Mouse (Mus musculus): Measurements from ENCODE around the gene Pcp4. TPM values are rescaled to one million over a fixed set of nuclear protein-coding genes. Genes with fewer than 3 reads are reported as not detected.

Gene Pcp4
- polyA plus RNA-seq, 1 experiment from 2014 or later: 97.1 TPM

- no peaks in the 10 kb centered on the region for H3K9me3 ChIP-seq (replicated peaks)
- H3K27ac ChIP-seq: no peak overlapping the region
- H3K27me3 ChIP-seq: no peaks in the 10 kb centered on the region
- H3K36me3 ChIP-seq: no peaks in the 10 kb centered on the region
- H3K9ac ChIP-seq: no peak overlapping the region
- no peak for ATAC-seq (ENCODE audit: low FRiP score)
- H3K4me3 ChIP-seq: no peak overlapping the region
- no peaks in the 10 kb centered on the region for H3K4me1 ChIP-seq
- H3K4me2 ChIP-seq (replicated peaks): no peak overlapping the region
- WGBS: 71% methylated on average over 4 of the region's 4 CpGs
These were observed 71.7 kb downstream of the Pcp4 start for GRCm38 (mm10) chr16:96539091-96539490.

DNA sequence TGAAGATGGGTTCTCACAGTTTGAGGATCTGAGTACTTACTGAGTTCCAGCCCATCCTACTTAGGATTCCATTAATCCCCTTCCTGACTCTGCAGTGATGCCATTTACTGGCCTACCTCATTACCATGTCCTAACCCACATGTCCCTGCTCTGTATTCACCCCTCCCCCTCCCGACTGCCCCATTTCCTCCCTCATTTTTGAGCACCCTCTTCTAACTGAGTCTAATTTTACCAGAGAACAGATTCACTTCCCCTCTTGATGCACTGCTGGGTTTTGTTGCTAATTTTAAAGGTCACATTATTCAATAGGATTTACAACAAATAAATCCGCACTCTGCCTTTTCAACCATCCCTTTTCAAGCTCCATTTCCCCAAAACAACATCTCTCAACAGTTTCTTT, 73.7 kb downstream of the Pcp4 start:
- H3K27ac ChIP-seq: no peak overlapping the region
- no peak overlapping the region for H3K9ac ChIP-seq
- no peaks in the 10 kb centered on the region for H3K9me3 ChIP-seq (replicated peaks)
- H3K4me2 ChIP-seq (replicated peaks): no peak overlapping the region
- H3K4me3 ChIP-seq: no peak overlapping the region
- H3K36me3 ChIP-seq: no peaks in the 10 kb centered on the region
- no peaks in the 10 kb centered on the region for H3K4me1 ChIP-seq
- 74% methylated on average over 2 of the region's 2 CpGs for WGBS
- ATAC-seq (ENCODE audit: low FRiP score): no peak
- H3K27me3 ChIP-seq: no peaks in the 10 kb centered on the region

DNA sequence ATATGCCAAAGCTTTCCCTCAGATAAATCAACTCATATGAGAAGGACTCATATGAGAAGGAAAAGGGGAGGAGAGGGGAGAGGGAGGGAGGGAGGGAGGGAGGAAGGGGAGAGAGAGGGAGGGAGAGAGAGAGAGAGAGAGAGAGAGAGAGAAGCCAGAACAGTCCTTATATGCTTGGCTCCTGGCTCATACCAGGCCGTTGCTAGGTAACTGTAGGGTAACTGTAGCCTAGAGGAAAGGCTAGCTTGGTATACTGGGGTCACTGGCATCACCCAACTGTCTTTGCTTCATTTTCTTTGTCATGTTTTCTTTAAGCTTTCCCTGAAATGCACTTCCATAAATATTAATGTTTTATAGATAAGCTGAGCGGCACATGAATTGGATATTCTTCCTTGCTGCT, 85.3 kb downstream of the Pcp4 start:
- Histone ChIP-seq H3K9ac (no peak overlapping the region), H3K4me3 (no peak overlapping the region), H3K4me1 (no peaks in the 10 kb centered on the region), H3K36me3 (no peaks in the 10 kb centered on the region), H3K4me2 (replicated peaks) (no peak overlapping the region), H3K27me3 (no peaks in the 10 kb centered on the region), H3K27ac (no peak overlapping the region), H3K9me3 (replicated peaks) (no peaks in the 10 kb centered on the region)
- 70% methylated on average over 2 of the region's 2 CpGs for WGBS
- ATAC-seq (ENCODE audit: low FRiP score): no peak

GRCm38 (mm10) chr16:96555412-96555811, 88.0 kb downstream of the Pcp4 start:
- ATAC-seq (ENCODE audit: low FRiP score): no peak
- Histone ChIP-seq H3K4me2 (replicated peaks) (no peak overlapping the region), H3K9ac (no peak overlapping the region), H3K4me1 (no peaks in the 10 kb centered on the region), H3K27ac (no peak overlapping the region), H3K4me3 (no peak overlapping the region), H3K27me3 (no peaks in the 10 kb centered on the region), H3K36me3 (no peaks in the 10 kb centered on the region), H3K9me3 (replicated peaks) (no peaks in the 10 kb centered on the region)
- WGBS: 87% methylated on average over 4 of the region's 4 CpGs

DNA sequence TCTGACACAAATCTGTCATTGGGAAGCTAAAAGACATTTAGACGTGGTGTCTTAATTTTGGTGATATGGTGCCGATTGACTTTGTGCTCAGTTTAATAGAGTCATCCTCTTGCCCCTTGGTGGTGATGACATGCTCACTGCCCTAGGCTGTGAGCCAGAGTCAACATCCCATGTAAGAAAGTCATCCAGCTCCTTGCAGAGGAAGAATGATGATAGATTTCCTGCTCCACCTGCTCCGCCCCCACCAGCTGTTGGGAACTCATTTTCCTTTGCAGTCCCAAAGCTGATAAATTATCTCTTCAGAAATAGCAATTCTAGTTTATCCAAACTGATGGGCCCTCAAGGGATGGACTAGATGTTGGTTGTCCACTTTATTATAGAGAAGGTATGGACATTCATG, 89.2 kb downstream of the Pcp4 start:
- H3K4me1 ChIP-seq: no peaks in the 10 kb centered on the region
- H3K27me3 ChIP-seq: no peaks in the 10 kb centered on the region
- H3K27ac ChIP-seq: no peak overlapping the region
- no peaks in the 10 kb centered on the region for H3K36me3 ChIP-seq
- ATAC-seq (ENCODE audit: low FRiP score): no peak
- no peak overlapping the region for H3K9ac ChIP-seq
- 71% methylated on average over 3 of the region's 3 CpGs for WGBS
- no peaks in the 10 kb centered on the region for H3K9me3 ChIP-seq (replicated peaks)
- H3K4me2 ChIP-seq (replicated peaks): no peak overlapping the region
- H3K4me3 ChIP-seq: no peak overlapping the region

- Histone ChIP-seq H3K9ac (no peak overlapping the region), H3K4me3 (no peak overlapping the region), H3K9me3 (replicated peaks) (no peaks in the 10 kb centered on the region), H3K36me3 (no peaks in the 10 kb centered on the region), H3K27ac (no peak overlapping the region), H3K4me2 (replicated peaks) (no peak overlapping the region), H3K27me3 (no peaks in the 10 kb centered on the region), H3K4me1 (peaks cover 3% of the 10 kb centered on the region; the same call in 1 of the 2 replicates)
- no peak for ATAC-seq (ENCODE audit: low FRiP score)
- 87% methylated on average over 1 of the region's 1 CpGs for WGBS
These were observed 90.9 kb downstream of the Pcp4 start for GRCm38 (mm10) chr16:96558341-96558740.

DNA sequence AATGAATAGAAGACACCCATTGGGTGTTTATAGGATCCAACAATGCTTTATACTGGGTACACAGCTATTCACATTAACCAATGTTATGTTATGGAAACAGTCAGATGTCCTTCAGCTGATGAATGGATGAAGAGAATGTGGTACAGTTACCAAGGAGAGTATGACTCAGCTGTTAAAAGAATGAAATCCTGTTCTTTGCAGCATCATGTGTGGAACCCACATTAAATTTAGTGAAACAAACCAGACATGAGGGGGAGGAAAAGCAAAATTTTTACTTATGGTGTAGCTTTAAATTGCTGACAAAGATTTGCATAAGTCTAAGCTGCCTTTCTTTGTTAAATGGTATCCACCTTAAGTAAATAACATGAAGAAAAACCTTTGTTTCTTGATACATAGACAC, 92.4 kb downstream of the Pcp4 start:
- peaks cover 10% of the 10 kb centered on the region for H3K4me1 ChIP-seq
- no peaks in the 10 kb centered on the region for H3K36me3 ChIP-seq
- no peaks in the 10 kb centered on the region for H3K9me3 ChIP-seq (replicated peaks)
- ATAC-seq (ENCODE audit: low FRiP score): no peak
- no peak overlapping the region for H3K9ac ChIP-seq
- no peak overlapping the region for H3K4me3 ChIP-seq
- no peak overlapping the region for H3K27ac ChIP-seq
- H3K4me2 ChIP-seq (replicated peaks): no peak overlapping the region
- no peaks in the 10 kb centered on the region for H3K27me3 ChIP-seq

- Histone ChIP-seq H3K4me1 (peaks cover 10% of the 10 kb centered on the region), H3K27ac (peak overlapping the region; percentile 48; the same call in 1 of the 2 replicates), H3K4me2 (replicated peaks) (no peak overlapping the region), H3K36me3 (no peaks in the 10 kb centered on the region), H3K27me3 (no peaks in the 10 kb centered on the region), H3K4me3 (no peak overlapping the region), H3K9me3 (replicated peaks) (no peaks in the 10 kb centered on the region), H3K9ac (no peak overlapping the region)
- 35% methylated on average over 8 of the region's 8 CpGs for WGBS
- no peak; the same call in 1 of the 2 replicates for ATAC-seq (ENCODE audit: low FRiP score)
These were observed 96.2 kb downstream of the Pcp4 start for GRCm38 (mm10) chr16:96563350-96564257.

- Histone ChIP-seq H3K9me3 (replicated peaks) (no peaks in the 10 kb centered on the region), H3K36me3 (no peaks in the 10 kb centered on the region), H3K27me3 (no peaks in the 10 kb centered on the region), H3K4me2 (replicated peaks) (no peak overlapping the region), H3K9ac (no peak overlapping the region), H3K27ac (no peak overlapping the region), H3K4me3 (no peak overlapping the region), H3K4me1 (peaks cover 7% of the 10 kb centered on the region)
- WGBS: 69% methylated on average over 3 of the region's 3 CpGs
- no peak for ATAC-seq (ENCODE audit: low FRiP score)
These were observed 100.0 kb downstream of the Pcp4 start for GRCm38 (mm10) chr16:96567428-96567827.

Other genes starting within 250 kb of the Pcp4 start
- gene B3galt5, start 231.8 kb upstream of the Pcp4 start, polyA plus RNA-seq (2016; fragmentation: Nextera tagmentation; extraction: Ambion mirVana): 1.2 and 1.7 TPM in 2 replicates
- not detected in 2 replicates for gene Itgb2l, start 24.0 kb upstream of the Pcp4 start, polyA plus RNA-seq (2016; fragmentation: Nextera tagmentation; extraction: Ambion mirVana)